Mouse (Mus musculus) CD4-positive helper T cell, adult 2 months (primary cell): ENCODE results near the gene Ube2n.

Experiments
- DNase-seq: peaks from one replicate; pipeline ENCODE4 v3.0.0-alpha.2; 2012; ENCODE audit warnings: low read depth, missing footprints, low spot score

Gene Ube2n

GRCm38 (mm10) chr10:95559426-95559825 lies 44.5 kb downstream of the Ube2n start:
- DNase-seq = no peak

DNA sequence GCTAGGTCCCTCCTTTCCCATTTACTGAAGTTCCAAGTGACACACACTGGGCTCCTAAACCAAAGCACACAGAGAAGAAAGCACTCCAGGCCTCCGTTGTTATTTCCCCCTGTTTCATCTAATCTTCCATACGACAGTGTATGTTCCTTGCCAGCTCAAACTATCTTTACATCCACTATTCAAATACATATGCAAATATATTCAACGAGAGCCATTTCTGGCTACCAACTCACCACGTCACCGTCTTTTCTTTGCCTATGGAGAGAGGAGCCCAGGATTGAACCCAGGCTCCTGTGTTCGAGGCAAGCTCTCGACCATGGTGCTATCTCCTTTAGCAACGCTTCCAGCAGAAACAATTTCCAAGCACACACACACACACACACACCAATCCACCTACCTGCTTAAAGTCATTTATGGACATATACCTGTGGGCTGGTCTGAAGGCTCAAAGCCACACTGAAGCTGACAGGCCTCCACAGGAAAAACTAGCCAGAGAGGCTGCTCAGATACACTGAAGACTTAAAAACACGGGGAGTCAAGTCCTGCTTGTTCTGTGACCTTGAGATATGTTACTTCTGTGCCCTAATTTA lies 45.5 kb downstream of the Ube2n start:
- no peak for DNase-seq

DNA sequence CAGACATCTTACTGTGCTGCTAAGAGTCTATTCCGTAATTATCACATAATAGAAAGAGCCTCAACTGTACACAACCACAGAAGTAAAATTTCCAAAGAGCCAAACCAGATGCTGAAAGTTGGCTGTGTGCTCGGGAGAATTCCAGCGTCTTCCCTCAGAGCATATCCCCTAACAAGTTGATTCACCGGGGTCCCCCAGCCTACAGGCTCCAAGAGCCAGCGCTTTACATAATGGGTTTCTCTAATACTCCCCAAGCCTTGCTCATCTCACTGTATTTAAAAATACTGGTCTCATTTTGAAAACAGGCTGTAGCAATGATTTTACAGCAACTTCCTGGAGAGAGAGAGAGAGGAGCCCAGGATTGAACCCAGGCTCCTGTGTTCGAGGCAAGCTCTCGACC lies 46.7 kb downstream of the Ube2n start:
- no peak for DNase-seq

DNA sequence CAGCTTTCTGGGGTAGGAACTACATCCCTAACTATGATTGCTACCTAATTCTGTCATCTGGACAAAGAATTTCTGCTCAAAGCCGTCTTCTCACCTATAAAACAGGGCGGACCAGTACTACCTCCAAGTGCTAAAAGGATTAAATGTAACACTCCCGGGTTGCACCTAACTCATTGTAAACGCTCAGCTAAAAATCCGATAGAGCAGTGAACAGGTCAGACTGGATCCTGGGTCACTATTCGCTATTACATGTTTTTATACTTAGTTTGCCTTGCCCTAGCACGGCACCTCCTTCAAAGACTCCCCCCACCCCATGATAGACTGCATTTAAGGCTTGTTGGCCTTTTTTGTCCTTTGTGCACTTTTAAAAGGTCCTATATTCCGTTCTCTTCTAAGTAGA lies 47.5 kb downstream of the Ube2n start:
- DNase-seq = no peak

- DNase-seq = peak; percentile 57
Observed at GRCm38 (mm10) chr10:95562859-95563841, 48.2 kb downstream of the Ube2n start.

- peak; percentile 93 for DNase-seq
Observed at GRCm38 (mm10) chr10:95563851-95564845, 49.2 kb downstream of the Ube2n start, which contains the start of gene Nudt4. Gene Nudt4 (minus strand): TSS chr10:95564146.

DNA sequence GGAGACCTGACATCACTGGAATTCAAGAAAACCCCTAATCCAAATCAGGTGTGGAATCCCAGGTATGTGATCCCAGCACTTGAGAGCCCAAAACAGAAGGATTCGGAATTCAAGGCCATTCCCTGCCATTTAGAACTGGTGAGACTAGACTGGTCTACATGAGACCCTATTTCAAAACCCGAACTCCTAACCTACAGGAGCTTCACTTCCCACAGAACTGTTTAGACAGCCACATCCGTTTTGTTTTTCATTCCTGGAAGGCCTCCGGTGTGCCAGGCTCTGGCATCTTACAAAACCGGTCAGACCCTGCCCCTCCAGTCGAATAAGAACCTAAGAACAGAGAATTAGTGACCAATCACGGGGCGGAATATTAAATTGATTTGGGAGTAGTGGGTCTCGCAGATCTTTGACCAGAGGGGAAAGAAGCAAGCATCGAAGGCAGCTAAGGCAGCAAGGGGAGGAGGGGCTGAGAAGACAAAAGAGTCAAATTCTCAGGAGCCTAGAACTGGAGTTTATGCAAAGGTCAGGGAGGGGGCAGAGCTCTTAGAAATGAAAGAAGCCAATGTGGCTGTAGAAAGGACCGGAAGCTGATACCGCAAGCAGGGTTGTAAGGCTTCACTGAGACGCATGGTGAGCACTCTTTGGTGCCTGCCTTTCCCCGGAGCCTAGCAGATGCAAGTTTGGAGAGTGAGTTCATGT lies 50.4 kb downstream of the Ube2n start:
- peak; percentile 43 for DNase-seq

DNA sequence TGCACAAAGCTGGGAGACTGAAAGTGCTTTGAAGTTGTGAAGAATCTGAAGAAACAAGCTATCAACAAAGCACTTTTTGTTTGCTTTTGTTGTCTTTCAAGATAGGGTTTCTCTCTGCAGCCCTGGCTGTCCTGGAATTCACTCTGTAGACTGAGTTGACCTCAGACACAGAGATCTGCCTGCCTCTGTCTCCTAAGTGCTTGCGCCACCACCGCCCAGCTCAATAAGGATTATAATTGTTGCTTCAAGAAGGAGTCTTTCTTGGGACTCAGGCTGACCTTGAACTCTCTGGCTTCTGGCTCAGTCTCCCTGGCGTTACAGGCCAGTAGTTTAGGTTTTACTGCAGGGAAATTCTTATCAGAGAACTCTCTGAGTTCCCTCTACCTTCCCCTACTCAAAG lies 51.8 kb downstream of the Ube2n start:
- DNase-seq = no peak

DNA sequence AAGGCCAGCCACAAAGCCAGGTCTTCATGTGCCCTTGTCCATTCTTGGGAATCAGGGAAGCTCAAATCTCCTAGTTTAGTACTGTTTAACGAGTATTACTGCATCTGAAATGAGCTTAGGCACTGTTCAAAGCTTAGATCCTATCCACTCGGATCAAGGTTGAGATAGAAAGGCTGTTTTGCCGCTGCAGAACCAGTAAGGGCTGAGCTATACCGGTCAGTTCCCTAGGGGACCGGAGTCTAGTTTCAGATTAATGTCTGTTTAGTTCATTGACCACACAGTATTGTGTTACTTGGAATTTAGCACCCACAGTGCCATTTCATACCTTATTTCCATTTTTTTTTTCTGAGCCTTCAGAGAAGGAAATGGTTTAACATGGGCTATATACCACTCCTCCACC lies 52.6 kb downstream of the Ube2n start:
- no peak for DNase-seq

DNA sequence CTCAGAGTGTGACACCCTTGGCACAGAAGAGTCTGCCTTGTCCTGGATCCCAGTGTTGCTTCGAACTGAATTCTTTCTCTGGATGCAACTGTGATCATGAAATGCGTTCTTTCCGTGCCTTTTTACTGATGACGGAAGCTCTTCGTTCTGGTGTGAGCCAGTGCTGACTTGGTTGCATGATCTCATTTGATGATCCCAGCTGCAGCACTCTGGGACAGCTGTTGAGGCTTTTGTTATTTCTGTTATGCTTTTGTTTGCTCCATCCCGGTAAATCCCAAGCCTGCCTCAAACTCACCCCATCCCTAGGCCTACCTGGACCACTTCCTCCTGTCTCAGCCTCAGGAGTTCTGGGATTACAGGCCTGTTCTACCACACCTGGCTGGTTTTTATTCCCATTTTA lies 53.1 kb downstream of the Ube2n start:
- no peak for DNase-seq

DNA sequence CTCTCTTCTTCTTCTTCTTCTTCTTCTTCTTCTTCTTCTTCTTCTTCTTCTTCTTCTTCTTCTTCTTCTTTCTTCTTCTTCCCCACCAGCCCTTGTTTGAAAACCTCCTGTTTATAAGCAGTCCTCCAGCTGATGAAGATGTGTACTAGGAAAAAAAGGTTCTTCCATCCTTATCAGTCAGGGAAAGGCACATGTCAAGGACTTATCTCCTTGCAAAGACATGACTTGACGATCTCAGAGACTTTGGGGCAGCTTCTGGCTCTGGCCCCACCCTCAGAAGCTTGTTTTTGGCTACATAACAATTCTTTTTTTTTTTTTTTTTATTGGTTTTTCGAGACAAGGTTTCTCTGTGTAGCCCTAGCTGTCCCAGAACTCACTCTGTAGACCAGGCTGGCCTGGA lies 54.5 kb downstream of the Ube2n start:
- DNase-seq = no peak

- DNase-seq = no peak
Observed at GRCm38 (mm10) chr10:95574994-95575393, 60.0 kb downstream of the Ube2n start.

GRCm38 (mm10) chr10:95575839-95576380 lies 61.0 kb downstream of the Ube2n start:
- DNase-seq = no peak

GRCm38 (mm10) chr10:95576876-95577566 lies 62.1 kb downstream of the Ube2n start:
- DNase-seq = no peak

DNA sequence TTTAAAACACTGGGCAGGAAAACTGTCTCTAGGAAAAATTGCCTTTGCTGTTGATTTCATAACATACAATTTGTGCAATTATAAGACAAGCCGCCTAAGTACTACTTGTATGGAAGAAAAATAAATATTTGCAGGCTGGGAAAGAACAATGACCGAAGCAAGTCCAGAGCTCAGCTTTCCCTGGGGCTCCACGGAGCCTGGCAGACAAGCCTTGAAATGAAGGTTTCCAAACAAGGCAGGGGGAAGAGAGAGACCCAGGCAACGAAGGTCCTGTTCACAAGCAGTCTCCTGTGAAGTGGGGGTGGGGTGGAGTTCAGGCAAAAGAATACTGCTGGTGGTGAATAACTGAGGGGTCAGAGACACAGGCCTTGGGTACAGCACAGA lies 62.6 kb downstream of the Ube2n start:
- DNase-seq = no peak

DNA sequence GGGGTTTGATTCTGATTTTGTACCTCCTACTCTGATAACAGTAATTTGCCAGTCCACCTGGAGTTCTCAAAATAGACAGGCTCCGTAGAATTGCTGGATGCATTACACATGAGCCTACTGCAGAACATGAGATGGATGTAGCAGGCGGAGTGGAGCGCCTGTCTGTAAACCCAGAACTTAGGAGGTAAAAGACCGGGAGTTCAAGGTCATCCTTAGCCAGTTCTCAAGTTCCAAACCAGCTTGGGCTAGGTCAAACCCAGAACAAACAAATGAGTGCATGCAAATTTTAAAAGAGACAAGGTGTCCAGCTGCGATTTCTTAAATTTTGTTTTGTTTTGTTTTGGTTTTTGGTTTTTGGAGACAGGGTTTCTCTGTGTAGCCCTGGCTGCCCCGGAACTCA lies 70.6 kb downstream of the Ube2n start:
- no peak for DNase-seq

DNA sequence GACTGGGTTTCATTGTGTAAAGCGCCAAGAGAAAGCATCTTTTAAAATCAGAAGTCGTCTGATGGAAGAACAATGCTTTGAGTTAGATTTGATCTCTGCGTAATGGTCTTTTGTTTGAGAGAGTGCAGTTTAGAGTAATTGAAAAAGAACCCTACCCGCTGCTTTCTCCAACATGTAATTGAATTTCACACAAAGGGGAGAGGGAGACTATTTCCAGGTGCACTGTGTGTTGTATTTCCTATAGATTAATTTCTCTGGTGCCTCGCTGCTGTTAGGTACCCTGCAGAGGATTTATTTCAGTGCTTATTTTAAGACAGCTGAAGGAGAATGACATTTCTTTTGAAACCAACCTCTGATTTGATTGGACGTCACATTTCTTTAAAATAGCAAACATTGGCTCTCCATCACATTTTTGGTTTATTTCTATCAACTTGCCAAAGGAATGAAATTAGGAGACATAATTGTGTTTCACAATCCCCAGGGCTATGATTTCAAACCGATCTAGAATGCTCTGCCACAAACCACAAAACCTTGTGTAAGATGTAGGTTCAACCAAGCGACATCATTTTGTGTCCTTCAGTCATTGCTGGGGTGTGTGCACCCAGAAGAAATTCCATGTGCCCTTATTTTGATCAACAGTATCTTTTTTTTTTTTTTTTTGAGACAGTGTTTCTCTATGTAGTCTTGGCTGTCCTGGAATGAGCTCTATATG lies 72.7 kb downstream of the Ube2n start:
- no peak for DNase-seq

GRCm38 (mm10) chr10:95589196-95589595 lies 74.3 kb downstream of the Ube2n start:
- no peak for DNase-seq

DNA sequence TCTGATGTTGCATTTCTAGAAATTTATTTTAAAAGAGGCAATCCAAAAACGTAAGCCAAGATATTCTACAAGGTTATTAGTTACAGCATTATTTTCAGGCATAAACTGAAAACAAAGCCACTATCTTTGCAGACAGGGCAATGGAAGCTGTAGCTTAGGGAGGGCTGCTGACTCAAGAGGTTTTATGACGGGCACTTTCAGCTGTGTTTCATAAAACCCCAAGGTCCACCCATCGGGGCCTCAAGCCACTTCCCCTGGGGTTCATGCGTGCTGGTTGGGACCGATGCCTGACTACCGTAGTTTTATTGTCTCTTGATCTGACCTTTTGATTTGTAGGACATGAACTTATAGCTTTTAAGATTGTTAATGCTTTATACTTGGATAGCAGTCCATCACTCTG lies 75.3 kb downstream of the Ube2n start:
- DNase-seq = no peak

DNA sequence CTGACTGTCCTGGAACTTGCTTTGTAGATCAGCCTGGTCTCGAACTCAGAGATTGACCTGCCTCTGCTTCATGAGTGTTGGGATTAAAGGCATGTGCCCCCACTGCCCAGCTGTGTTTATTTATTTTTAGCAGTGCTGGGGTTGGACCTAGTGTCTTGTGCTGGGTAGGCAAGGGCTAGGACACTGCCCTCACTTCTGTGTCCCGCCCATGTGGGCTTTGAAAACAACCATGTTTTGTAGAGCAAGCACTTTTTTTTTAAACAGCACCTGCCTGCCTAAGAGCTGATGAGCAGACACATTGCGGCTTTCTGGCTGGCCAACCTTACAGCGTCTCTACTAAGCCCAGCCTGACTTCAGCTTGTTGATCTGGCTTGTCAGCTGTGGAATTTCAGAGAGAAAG lies 76.3 kb downstream of the Ube2n start:
- DNase-seq = no peak
